22 mouse cellular contexts compared by ENCODE assay signal in genomic region chr11:54826819-54827218, GRCm38 (mm10). TPM values are rescaled to one million over a fixed set of nuclear protein-coding genes. Genes with fewer than 3 reads are reported as not detected.
A peak's percentile ranks its signal among the peaks of the same experiment; 100 is the strongest.
DNase-seq lines count a peak whose midpoint lies in the region; ATAC-seq and TF ChIP-seq lines count a peak whose summit lies in the region.
"Had no signal": no experiment of that assay in that cellular context is flagged by ENCODE, and none has a peak within 500 bp of the region (broad histone marks: within the 10 kb centered on the region; RNA-seq: fewer than 3 reads in every experiment).

No protein-coding gene starts in this region.

- no peaks in the 10 kb centered on the region for H3K4me1 ChIP-seq in kidney, adult 2 months (ENCODE audit: control insufficient read depth, insufficient read depth, low read length)
- H3K4me1 ChIP-seq: embryonic facial prominence, embryonic 12.5 days; embryonic facial prominence, embryonic 15.5 days; hindbrain, embryonic 13.5 days had no signal

- H3K27ac ChIP-seq in kidney, adult 2 months (ENCODE audit: insufficient read depth, low read depth, low read length) = no peak overlapping the region
- H3K27ac ChIP-seq: embryonic facial prominence, embryonic 12.5 days; embryonic facial prominence, embryonic 15.5 days; gastrocnemius, adult 2 months; hindbrain, embryonic 13.5 days had no signal

- peak; percentile 14 to 21 for DNase-seq in kidney, postnatal 4 days
- DNase-seq in kidney, adult 2 months = no peak
- peak; percentile 30 for DNase-seq in CD4-positive, CD25-positive, alpha-beta regulatory T cell, adult 2 months (ENCODE audit: low read depth, low spot score)
- DNase-seq in brain, adult 2 months (ENCODE audit: low read depth, low spot score) = peak; percentile 47
- DNase-seq in right cerebral cortex, postnatal 4 days = no peak
- DNase-seq in cerebellum, adult 8-10 months = no peak
- DNase-seq: adrenal gland, adult 8-10 months; adrenal gland, postnatal 25 days; cerebellum, adult 18-20 months; cerebellum, adult 9-11 months; cerebellum, postnatal 25 days; forebrain, postnatal 0 days; gastrocnemius, adult 2 months; gastrocnemius, postnatal 14 days; heart, adult 11 months had no signal

- H3K27me3 ChIP-seq in kidney, adult 2 months (replicated peaks; ENCODE audit: control insufficient read depth, insufficient read depth, low read length) = no peaks in the 10 kb centered on the region
- H3K27me3 ChIP-seq: embryonic facial prominence, embryonic 12.5 days; embryonic facial prominence, embryonic 15.5 days; hindbrain, embryonic 13.5 days had no signal

- H3K4me3 ChIP-seq in kidney, adult 2 months (ENCODE audit: insufficient read depth, low read depth, low read length) = no peak overlapping the region
- H3K4me3 ChIP-seq: embryonic facial prominence, embryonic 12.5 days; embryonic facial prominence, embryonic 15.5 days; gastrocnemius, adult 2 months; hindbrain, embryonic 13.5 days had no signal

- no peak for TF ChIP-seq POLR2A in kidney, adult 2 months (IDR thresholded peaks at IDR 0.05; ENCODE audit: low read depth, low read length)

- WGBS in kidney, adult 2 months = 66% methylated on average over 8 of the region's 8 CpGs

- no peaks in the 10 kb centered on the region for H3K36me3 ChIP-seq in kidney, adult 2 months (ENCODE audit: control insufficient read depth, insufficient read depth, low read length)
- H3K36me3 ChIP-seq: embryonic facial prominence, embryonic 12.5 days; embryonic facial prominence, embryonic 15.5 days had no signal

- TF ChIP-seq CTCF in kidney, adult 2 months (conservative IDR thresholded peaks at IDR 0.05; ENCODE audit: insufficient read depth, insufficient read length, low read depth, low read length) = no peak

- peak; percentile 26 for ATAC-seq in CD4-positive, CD25-positive, alpha-beta regulatory T cell, adult 4 months
- ATAC-seq: activated CD4-positive, CD25-positive, alpha-beta regulatory T cell, adult 4 months; forebrain, embryonic 14.5 days; forebrain, postnatal 0 days; hindbrain, embryonic 16.5 days had no signal

RNA-seq across cellular contexts. Expression of gene Lyrm7, which starts 33.9 kb away (rescaled TPM):
- 1.4 and 3.9 TPM in 2 replicates for polyA plus RNA-seq in kidney, adult 2 months (2012; rRNA removed)
- 1 to 10 TPM; 3.4 to 8.4 TPM for polyA plus RNA-seq in CD4-positive, CD25-positive, alpha-beta regulatory T cell, adult 4 months (2017; shearing (Covaris generic))

RNA-seq across cellular contexts. Expression of gene Cdc42se2, which starts 39.3 kb away (rescaled TPM):
- polyA plus RNA-seq in kidney, adult 2 months (2012; rRNA removed) = 26.5 and 30.6 TPM in 2 replicates
- polyA plus RNA-seq in CD4-positive, CD25-positive, alpha-beta regulatory T cell, adult 4 months (2017; shearing (Covaris generic)) = 100 to 1,000 TPM; 369 to 477 TPM

RNA-seq across cellular contexts. Expression of gene Hint1, which starts 39.4 kb away (rescaled TPM):
- polyA plus RNA-seq in kidney, adult 2 months (2012; rRNA removed) = 1,115 and 1,173 TPM in 2 replicates
- 100 to 1,000 TPM; 375 to 447 TPM for polyA plus RNA-seq in CD4-positive, CD25-positive, alpha-beta regulatory T cell, adult 4 months (2017; shearing (Covaris generic))

Comparison
In these comparisons a context has a peak if more than half of its experiments do, and no peak if none do; other contexts are left out.
1. DNase-seq: peak in kidney, postnatal 4 days (2 of 2), CD4-positive, CD25-positive, alpha-beta regulatory T cell, adult 2 months (single experiment) and brain, adult 2 months (single experiment); none in kidney, adult 2 months (single experiment), right cerebral cortex, postnatal 4 days (single experiment) and cerebellum, adult 8-10 months (single experiment).
2. RNA of gene Cdc42se2, which starts 39.3 kb away (polyA plus RNA-seq): 369 to 477 TPM in CD4-positive, CD25-positive, alpha-beta regulatory T cell, adult 4 months; 26.5 to 30.6 TPM in kidney, adult 2 months; every median in the first group is over 10 times any median in the second.